Mouse (Mus musculus) lung, adult 2 months (tissue): ENCODE measurements around the gene Gm17304. TPM values are rescaled to one million over a fixed set of nuclear protein-coding genes. Genes with fewer than 3 reads are reported as not detected.

Experiments
- DNase-seq: peaks from one replicate; pipeline ENCODE4 v3.0.0; 2022
- H3K4me1 ChIP-seq: fragments of 200-500 bp; 2 replicates; pipeline ENCODE4 v1.6.1; 2011; ENCODE audit warnings: low read length; ENCODE audit not compliant: control insufficient read depth, insufficient read depth
- H3K4me3 ChIP-seq: fragments of 200-500 bp; replicated peaks from 2 replicates; pipeline ENCODE3; 2011; ENCODE audit warnings: low read depth, mild to moderate bottlenecking, control low read depth, low read length; ENCODE audit errors: extremely low read depth
- CTCF ChIP-seq: fragments of 200-500 bp; IDR thresholded peaks from 2 replicates; pipeline ENCODE4 v1.5.1; 2011; ENCODE audit warnings: mild to moderate bottlenecking, low read length, control low read depth; ENCODE audit not compliant: insufficient read depth
- POLR2A ChIP-seq: fragments of 200-500 bp; IDR thresholded peaks from 2 replicates; pipeline ENCODE4 v1.6.1; 2011; ENCODE audit warnings: low read depth, mild to moderate bottlenecking, control low read depth, low read length, borderline replicate concordance; ENCODE audit errors: extremely low read depth
- WGBS: fragments of 180-500 bp; shearing (Covaris S2); methylation state at CpG from one replicate; pipeline ENCODE4 v1.1.7; 2018; 5-methylcytosine and 5-hydroxymethylcytosine counted together
- polyA plus RNA-seq: library from polyadenylated mRNA; depleted of rRNA; stranded (reverse); fragments of >200 nt; gene quantifications from 2 replicates; pipeline ENCODE4 v1.2.3, GENCODE M21; 2012; rRNA removed

The Gm17304 gene
- polyA plus RNA-seq, result not detected in 2 replicates

DNA sequence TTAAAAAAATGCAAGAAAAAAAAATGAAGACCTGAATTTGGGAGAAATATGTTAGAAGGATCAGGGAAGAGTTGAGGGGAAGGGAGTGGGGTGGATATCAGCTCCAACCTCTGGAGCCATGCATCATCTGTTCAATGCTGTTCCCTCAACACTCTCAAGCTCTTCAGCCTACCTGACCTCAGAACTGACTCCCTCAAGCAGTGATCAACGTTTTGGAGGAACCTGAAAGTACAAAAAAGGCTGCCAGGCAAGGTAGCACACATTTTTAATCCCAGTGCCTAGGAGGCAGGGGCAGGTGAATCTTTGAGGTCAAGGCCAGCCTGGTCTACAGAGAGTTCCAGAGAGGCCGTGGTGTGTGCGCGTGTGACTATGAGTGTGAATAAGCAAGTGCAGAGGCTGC lies at the start of gene Gm17304:
Gene Gm17304, plus strand, starts transcription at position 301 of the 400 bp plus-strand sequence.
- no peak for DNase-seq
- TF ChIP-seq POLR2A, result no peak
- TF ChIP-seq CTCF, result no peak
- WGBS, result 84% methylated on average over 4 of the region's 4 CpGs
- Histone ChIP-seq H3K4me3 (no peak within 1 kb of the TSS), H3K4me1 (no peaks in the 10 kb centered on the region)

DNA sequence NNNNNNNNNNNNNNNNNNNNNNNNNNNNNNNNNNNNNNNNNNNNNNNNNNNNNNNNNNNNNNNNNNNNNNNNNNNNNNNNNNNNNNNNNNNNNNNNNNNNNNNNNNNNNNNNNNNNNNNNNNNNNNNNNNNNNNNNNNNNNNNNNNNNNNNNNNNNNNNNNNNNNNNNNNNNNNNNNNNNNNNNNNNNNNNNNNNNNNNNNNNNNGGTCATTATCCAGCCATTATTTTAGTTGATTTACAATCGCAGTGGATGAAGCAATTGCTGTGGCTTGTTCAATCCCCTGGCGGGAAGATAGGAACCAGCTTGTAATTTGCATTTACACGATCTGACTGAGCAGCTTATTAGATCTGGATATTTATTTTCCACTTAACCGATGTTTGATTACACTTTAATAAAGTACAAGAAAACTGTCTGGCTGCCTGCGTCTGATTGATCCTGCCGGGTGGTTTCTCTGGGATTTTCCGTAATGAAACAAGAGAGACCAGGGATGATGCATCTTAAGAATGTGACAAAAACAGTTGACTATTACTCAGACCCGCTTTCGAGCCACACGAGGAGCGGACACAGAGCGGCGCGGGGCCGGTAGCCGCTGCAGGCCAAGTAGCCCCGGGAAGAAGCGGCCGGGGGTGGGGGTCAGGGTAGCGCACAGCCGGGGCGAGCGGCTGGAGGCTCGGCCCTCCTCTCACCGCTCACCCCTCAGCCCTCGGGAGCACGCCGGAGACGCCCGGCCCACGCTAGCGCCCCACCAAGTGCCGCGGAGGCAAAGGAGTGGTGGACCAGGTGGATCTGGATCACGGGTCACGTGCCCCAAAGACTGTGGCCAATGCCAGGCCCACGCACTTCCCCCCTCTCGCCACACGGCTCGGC lies 48.0 kb upstream of the Gm17304 start:
- TF ChIP-seq CTCF (no peak), POLR2A (no peak)
- WGBS, result 3% methylated on average over 40 of the region's 40 CpGs
- DNase-seq, result no peak
- H3K4me1 ChIP-seq, result 0 out of 2 replicates have a peak, but pooled peaks cover 2% of the 10 kb centered on the region
- H3K4me3 ChIP-seq, result no peak overlapping the region

DNA sequence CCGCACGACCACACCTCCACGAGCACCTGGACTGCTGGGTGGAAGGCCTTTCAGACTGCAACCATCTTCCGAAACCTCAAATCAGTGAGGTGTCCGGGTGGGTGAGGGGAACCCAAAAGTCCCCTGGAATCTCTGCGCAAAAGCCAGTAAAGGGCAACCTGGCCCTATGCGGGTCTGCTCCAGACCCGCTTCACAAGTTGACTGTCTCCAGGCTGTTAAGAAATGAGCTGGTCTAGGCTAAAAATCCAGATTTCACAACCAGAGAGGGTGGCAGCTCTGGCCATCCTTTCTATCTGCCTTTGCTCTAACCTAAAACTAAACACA lies 47.4 kb upstream of the Gm17304 start:
- WGBS, result 20% methylated on average over 8 of the region's 8 CpGs
- H3K4me3 ChIP-seq, result no peak overlapping the region
- H3K4me1 ChIP-seq, result 0 out of 2 replicates have a peak, but pooled peaks cover 2% of the 10 kb centered on the region
- DNase-seq, result no peak
- TF ChIP-seq CTCF, result no peak
- no peak for TF ChIP-seq POLR2A

DNA sequence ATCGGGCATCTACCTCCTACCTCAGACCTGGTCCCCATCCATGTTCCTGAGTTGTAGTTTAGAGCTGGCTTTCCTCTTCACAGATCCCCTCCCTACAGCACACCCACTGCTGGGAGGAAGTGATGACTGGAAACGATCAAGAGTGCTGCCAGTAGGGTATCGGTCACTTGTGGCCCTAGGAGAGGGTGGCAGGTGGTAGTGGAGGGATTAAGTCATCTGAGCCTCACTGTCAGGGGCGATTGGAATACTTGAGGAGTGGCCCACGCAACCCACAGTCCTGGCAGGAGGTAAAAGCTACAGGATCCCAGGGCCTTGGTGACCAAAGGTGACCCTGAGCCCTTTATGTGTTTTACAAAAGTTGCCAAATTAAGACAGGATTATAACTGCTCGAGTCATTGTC lies 42.9 kb upstream of the Gm17304 start:
- Histone ChIP-seq H3K4me3 (no peak overlapping the region), H3K4me1 (0 out of 2 replicates have a peak, but pooled peaks cover 2% of the 10 kb centered on the region)
- 63% methylated on average over 6 of the region's 6 CpGs for WGBS
- TF ChIP-seq POLR2A (no peak), CTCF (no peak)
- DNase-seq, result no peak

DNA sequence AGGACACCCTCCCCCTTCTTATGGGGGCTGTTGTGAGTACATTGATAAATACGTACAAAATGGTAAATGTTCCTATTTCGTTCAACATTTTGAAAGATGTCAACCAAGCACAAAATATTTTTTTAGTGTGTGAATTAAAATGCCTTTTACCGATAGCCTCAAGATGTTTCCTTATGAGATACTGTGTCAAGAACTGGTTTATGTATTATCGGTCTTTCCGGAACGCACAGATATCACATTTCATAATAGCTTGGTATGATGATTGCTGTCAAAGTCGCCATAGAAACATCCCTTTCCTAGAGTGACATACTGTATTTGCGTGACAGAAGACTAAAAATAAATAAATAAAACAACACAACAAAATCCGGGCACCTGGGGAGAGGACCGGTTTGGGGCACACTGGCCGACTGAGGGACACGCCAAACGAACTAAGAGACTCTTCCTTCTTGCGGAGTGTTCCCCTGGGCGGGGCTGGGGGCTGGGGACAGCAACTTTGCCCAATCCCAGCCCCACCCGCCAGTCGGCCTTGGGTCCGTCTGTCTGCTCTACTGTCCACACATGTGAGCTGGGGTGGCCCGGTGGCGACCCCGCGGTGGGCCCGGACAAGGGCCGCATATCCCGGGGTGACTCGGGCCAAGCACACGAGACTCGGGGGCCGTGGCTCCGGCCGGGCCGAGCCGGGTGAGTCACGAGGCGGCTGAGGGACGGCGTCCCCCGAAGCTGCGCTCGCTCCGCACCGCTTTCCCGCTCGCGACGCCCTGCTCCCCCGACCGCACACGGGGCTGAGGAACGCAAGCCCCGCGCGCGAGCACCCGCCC lies 34.9 kb upstream of the Gm17304 start:
- no peak for TF ChIP-seq CTCF
- TF ChIP-seq POLR2A, result no peak
- WGBS, result 5% methylated on average over 55 of the region's 55 CpGs
- no peak for DNase-seq
- Histone ChIP-seq H3K4me3 (peak overlapping the region; percentile 46), H3K4me1 (no peaks in the 10 kb centered on the region; the same call in 1 of the 2 replicates)

DNA sequence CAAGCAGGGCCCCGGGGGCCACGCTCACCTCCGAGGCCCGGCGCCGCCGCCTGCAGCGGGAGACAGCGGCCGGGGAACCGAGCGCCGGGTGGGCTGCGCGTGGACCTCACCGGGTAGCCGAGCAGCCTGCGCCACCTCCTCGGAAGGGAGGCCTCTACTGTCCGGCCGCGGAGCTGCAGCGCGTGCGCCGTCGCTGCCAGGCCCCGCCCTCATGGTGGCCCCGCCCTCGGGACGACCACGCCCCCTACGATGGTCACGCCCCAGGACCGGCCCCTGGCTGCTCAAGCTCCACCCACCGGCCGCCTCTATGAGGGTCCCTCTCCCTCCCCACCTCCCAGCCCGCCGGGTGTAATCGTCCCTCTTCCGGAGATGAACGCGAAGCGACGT lies 34.3 kb upstream of the Gm17304 start:
- peak; percentile 30; the same call in 1 of the 2 replicates for TF ChIP-seq POLR2A
- 0 out of 2 replicates have a peak, but pooled peaks have one; percentile 21 for TF ChIP-seq CTCF
- Histone ChIP-seq H3K4me1 (no peaks in the 10 kb centered on the region; the same call in 1 of the 2 replicates), H3K4me3 (peak overlapping the region; percentile 46)
- WGBS, result 2% methylated on average over 44 of the region's 45 CpGs
- peak; percentile 85 for DNase-seq

DNA sequence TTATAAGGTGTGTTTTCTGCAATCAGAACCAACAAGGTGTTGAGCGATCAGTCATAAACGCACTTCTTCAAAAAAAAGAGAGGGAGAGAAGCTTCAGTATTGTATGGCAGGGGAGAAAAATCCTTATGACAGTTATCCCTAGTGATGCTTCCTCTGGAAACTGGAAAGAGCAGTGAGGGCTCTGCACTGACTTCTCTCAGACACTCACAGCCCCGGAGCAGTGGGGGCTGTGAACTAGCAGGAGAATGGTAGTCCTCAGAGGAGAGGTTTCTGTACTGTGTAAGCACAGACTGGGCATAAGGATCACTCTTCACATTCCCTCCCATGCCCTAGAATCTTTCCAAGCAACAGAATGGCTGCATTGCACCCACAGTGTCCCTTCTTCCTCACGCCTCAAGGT lies 33.8 kb upstream of the Gm17304 start:
- no peak for DNase-seq
- H3K4me1 ChIP-seq, result no peaks in the 10 kb centered on the region; the same call in 1 of the 2 replicates
- TF ChIP-seq POLR2A, result no peak
- TF ChIP-seq CTCF, result no peak
- WGBS, result 38% methylated on average over 4 of the region's 4 CpGs
- no peak overlapping the region for H3K4me3 ChIP-seq

DNA sequence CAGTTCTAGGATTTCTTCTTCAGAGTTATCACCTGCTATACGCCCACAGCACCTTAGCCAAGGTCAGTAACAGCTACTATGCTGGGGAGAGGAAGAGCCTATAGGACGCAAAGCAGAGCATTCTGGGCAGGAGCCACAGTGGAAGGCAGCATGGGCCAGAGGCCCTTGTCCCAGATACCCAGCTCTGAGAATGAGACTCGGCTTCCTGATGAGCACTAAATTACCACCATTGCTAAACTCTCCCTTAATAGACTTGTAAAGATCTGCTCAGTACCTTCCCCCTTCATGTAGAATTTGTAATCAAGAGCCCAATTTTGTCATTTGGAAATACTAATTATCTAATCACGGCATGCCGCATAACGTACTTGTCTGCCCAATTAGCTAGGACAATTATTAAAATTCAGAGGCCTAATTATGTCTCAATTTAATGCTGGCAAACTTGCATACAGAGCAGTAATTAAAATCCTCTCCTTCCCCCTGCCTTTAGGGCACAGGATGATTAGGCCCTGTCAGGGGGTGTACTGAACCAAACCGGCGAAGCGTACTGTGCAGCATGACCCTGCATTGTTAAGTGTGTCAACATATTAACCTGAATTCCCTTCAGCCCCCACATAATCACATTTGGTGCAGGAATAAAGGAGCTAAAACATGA lies 31.5 kb upstream of the Gm17304 start:
- TF ChIP-seq CTCF (no peak), POLR2A (no peak)
- H3K4me3 ChIP-seq, result no peak overlapping the region
- no peaks in the 10 kb centered on the region; the same call in 1 of the 2 replicates for H3K4me1 ChIP-seq
- WGBS, result 83% methylated on average over 9 of the region's 9 CpGs
- no peak for DNase-seq

DNA sequence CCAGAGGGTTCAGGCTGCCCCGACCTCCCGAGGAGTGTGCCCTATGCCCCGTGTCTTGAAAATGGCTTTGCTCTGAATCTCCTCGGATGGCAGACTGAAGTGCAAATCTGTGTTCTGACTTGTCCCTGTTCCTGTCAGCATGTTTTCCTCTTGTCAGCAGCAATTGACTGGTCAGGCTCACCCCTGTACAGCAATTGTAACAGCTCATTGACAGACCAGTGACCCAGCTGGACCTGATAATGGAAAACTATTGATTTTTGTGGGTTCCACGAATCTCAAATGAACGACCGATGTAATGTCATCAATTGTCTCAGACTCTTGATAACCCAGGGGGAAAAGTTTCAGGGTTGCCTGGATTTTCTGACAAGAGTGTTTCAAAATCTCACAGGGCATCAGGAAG lies 28.0 kb upstream of the Gm17304 start:
- Histone ChIP-seq H3K4me1 (no peaks in the 10 kb centered on the region), H3K4me3 (no peak overlapping the region)
- no peak for DNase-seq
- TF ChIP-seq POLR2A (no peak), CTCF (no peak)
- WGBS, result 83% methylated on average over 7 of the region's 7 CpGs
